Mouse (Mus musculus) forebrain, embryonic 11.5 days (tissue): ENCODE measurements around the gene Cldn10. TPM values are rescaled to one million over a fixed set of nuclear protein-coding genes. Genes with fewer than 3 reads are reported as not detected.

ENCODE experiments used
- ATAC-seq: fragments of 200-750 bp; cut with Nextera tagmentation; replicated peaks from 2 replicates; pipeline ENCODE4 v1.8.0; 2017; ENCODE audit warnings: moderate TSS enrichment; ENCODE audit not compliant: low FRiP score
- DNase-seq: peaks from one replicate; pipeline ENCODE4 v3.0.0-alpha.2; 2017; ENCODE audit warnings: low spot score
- H3K27ac ChIP-seq: fragments of 300-500 bp; sonication (generic); 2 replicates; pipeline ENCODE4 v1.5.1; 2014; ENCODE audit warnings: low read depth, low read length
- H3K27me3 ChIP-seq: fragments of 300-500 bp; sonication (generic); 2 replicates; pipeline ENCODE4 v1.6.1; 2014; ENCODE audit warnings: mild to moderate bottlenecking, low read length, mixed read lengths; ENCODE audit not compliant: control insufficient read depth, insufficient read depth
- H3K36me3 ChIP-seq: fragments of 300-500 bp; sonication (generic); 2 replicates; pipeline ENCODE4 v1.6.1; 2014; ENCODE audit warnings: mild to moderate bottlenecking, low read length, moderate library complexity, mixed read lengths; ENCODE audit not compliant: control insufficient read depth, insufficient read depth
- H3K4me1 ChIP-seq: fragments of 300-500 bp; sonication (generic); replicated peaks from 2 replicates; pipeline ENCODE4 v1.6.1; 2014; ENCODE audit warnings: low read length, mixed read lengths; ENCODE audit not compliant: control insufficient read depth, insufficient read depth
- H3K4me2 ChIP-seq: fragments of 300-500 bp; sonication (generic); 2 replicates; pipeline ENCODE4 v1.6.1; 2014; ENCODE audit warnings: low read depth, mild to moderate bottlenecking, low read length, moderate library complexity, mixed read lengths; ENCODE audit not compliant: severe bottlenecking
- H3K4me3 ChIP-seq: fragments of 300-500 bp; sonication (generic); 2 replicates; pipeline ENCODE4 v1.5.1; 2014; ENCODE audit warnings: low read depth, low read length
- H3K9ac ChIP-seq: fragments of 300-500 bp; sonication (generic); 2 replicates; pipeline ENCODE4 v1.6.1; 2014; ENCODE audit warnings: low read length
- H3K9me3 ChIP-seq: fragments of 300-500 bp; sonication (generic); 2 replicates; pipeline ENCODE4 v1.6.1; 2016; ENCODE audit warnings: low read length, mixed read lengths; ENCODE audit not compliant: control insufficient read depth
- WGBS: fragments of 180-500 bp; shearing (Covaris S2); extraction: QIAGEN DNeasy Blood & Tissue Kit; methylation state at CpG from one replicate; pipeline ENCODE4 v1.1.7; 2014; 5-methylcytosine and 5-hydroxymethylcytosine counted together
- polyA plus RNA-seq: library from polyadenylated mRNA; unstranded; fragments of >200 nt; fragmentation: Nextera tagmentation; extraction: Ambion mirVana; gene quantifications from 2 replicates; pipeline ENCODE4 v1.2.1, GENCODE M21; 2014

The Cldn10 gene
- polyA plus RNA-seq, 1 experiment from 2014 or later: 0.84 TPM

DNA sequence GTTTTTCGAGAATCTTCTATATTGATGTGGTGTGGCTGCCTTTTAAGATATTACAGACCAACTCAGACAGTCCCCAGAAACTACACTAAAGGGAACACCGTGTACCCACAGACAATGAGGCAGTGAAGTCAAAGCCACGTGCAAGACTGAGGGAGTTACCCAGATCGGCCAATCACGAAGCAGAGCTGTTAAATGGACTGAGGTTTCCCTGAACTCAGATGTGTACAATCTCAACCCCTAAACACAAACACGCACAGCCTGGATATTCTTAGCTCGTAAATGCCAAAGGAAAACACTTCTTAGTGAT, 96.5 kb downstream of the Cldn10 start:
- no peak overlapping the region for H3K4me2 ChIP-seq
- H3K27ac ChIP-seq: no peak overlapping the region
- DNase-seq (no peak), ATAC-seq (no peak)
- H3K9me3 ChIP-seq: no peaks in the 10 kb centered on the region
- WGBS: 91% methylated on average over 7 of the region's 7 CpGs
- no peak overlapping the region for H3K9ac ChIP-seq
- no peaks in the 10 kb centered on the region for H3K4me1 ChIP-seq
- H3K27me3 ChIP-seq: no peaks in the 10 kb centered on the region
- no peak overlapping the region for H3K4me3 ChIP-seq
- H3K36me3 ChIP-seq: peaks cover 7% of the 10 kb centered on the region

DNA sequence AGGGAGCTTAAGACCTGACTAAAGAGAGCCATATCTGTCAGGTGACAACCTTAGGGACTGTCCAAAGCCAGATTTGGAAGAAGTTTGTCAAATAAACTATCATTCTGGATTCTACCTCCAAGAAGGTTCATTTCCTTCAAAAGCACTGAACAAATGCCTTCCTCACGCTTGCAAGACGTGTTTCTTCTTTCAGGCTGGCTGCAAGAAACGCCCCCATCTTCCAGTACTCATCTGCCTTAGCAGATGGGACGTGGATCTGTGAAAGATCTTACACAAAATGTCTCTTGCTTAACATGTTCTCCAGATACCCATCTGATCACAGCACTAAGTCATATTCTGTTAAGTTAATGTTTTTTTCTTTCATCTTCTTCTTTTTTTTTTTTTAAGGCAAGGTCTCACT, 102.4 kb downstream of the Cldn10 start:
- ATAC-seq (no peak), DNase-seq (no peak)
- H3K4me2 ChIP-seq: no peak overlapping the region
- H3K4me3 ChIP-seq: no peak overlapping the region
- no peaks in the 10 kb centered on the region for H3K9me3 ChIP-seq
- no peaks in the 10 kb centered on the region for H3K4me1 ChIP-seq
- no peaks in the 10 kb centered on the region for H3K27me3 ChIP-seq
- H3K9ac ChIP-seq: no peak overlapping the region
- no peak overlapping the region for H3K27ac ChIP-seq
- peaks cover 5% of the 10 kb centered on the region; the same call in 1 of the 2 replicates for H3K36me3 ChIP-seq
- WGBS: 93% methylated on average over 4 of the region's 4 CpGs

DNA sequence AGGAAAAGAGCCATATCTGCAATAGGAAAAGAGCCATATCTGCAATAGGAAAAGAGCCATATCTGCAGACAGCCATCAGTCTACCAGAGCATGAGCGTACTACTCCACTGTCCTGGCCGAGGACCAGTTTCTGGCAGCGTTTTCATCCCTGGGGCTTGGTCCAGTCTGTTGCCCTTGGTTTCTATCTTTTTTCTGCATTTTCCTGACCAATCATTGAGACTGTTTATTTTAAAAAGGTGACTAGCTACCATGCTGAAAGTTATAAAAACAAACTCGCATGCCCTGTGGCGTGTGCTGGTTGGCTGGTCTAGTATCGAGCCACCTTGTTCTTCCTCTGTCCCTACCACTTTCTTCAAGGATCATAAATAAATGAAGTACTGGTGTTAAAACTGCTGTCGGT, 107.5 kb downstream of the Cldn10 start:
- no peaks in the 10 kb centered on the region for H3K4me1 ChIP-seq
- ATAC-seq: no peak
- H3K4me2 ChIP-seq: no peak overlapping the region
- H3K36me3 ChIP-seq: peaks cover 5% of the 10 kb centered on the region; the same call in 1 of the 2 replicates
- H3K27ac ChIP-seq: no peak overlapping the region
- WGBS: 92% methylated on average over 7 of the region's 7 CpGs
- no peak overlapping the region for H3K9ac ChIP-seq
- DNase-seq: no peak
- H3K27me3 ChIP-seq: no peaks in the 10 kb centered on the region
- no peak overlapping the region for H3K4me3 ChIP-seq
- no peaks in the 10 kb centered on the region for H3K9me3 ChIP-seq

DNA sequence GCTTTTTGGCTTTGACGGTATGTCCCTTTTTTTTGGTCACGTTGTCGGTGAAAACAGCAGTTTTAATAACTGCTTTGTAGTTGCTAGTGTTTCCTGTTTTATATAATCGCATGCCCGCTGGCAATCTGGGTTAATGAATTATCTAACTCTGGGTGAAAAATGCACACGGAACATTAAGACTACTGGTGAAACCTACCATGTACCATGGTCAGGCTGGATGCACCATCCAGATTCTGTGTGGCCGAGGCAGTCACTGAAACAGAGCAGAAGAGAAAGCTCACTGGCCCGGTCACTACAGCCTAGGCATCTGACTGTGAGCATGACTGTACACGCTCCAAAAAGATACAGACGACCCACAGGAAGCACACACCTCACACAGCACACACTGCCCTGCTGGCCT, 107.9 kb downstream of the Cldn10 start:
- no peaks in the 10 kb centered on the region for H3K27me3 ChIP-seq
- WGBS: 94% methylated on average over 10 of the region's 10 CpGs
- H3K4me1 ChIP-seq: no peaks in the 10 kb centered on the region
- H3K27ac ChIP-seq: no peak overlapping the region
- peaks cover 5% of the 10 kb centered on the region; the same call in 1 of the 2 replicates for H3K36me3 ChIP-seq
- H3K9ac ChIP-seq: no peak overlapping the region
- no peaks in the 10 kb centered on the region for H3K9me3 ChIP-seq
- ATAC-seq (no peak), DNase-seq (no peak)
- H3K4me3 ChIP-seq: no peak overlapping the region
- H3K4me2 ChIP-seq: no peak overlapping the region

DNA sequence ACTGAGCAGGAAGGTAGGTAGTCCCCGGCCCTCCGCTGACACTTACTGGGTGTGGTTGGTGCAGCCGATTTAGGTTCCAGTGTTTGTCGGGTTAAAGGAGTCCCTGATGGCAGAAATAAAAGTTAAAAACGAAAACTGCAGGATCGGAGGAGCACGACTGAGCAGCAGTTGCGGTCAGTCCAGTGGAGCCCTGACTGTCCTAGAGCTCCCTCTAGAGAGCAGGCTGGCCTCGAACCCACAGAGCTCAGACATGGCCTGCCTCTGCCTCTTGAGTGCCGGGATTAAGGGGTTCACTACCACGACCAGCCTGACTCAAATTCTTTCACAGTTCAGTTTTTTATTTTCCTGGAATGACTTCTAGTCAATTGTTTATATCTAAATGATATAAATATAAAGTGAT, 112.2 kb downstream of the Cldn10 start:
- peaks cover 5% of the 10 kb centered on the region for H3K36me3 ChIP-seq
- WGBS: 84% methylated on average over 11 of the region's 11 CpGs

DNA sequence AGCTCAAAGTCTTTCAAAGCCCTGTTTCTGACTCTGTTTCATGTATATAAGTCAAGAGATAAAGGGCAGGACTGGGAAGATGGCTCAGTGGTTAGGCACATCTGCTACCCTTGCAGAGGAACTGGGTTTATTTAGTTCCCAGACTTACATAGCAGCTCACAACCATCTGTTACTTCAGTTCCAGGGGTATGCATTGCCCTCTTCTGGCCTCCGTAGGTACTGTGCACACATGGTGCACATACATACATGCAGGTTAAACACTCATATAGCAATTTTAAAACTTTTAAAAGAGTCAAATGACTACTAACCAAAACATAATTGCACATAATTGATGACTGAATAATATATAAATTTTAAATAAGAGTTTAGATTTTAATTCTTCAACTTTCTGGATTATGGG, 113.2 kb downstream of the Cldn10 start:
- Histone ChIP-seq H3K9ac (no peak overlapping the region), H3K9me3 (no peaks in the 10 kb centered on the region; the same call in 1 of the 2 replicates), H3K4me3 (no peak overlapping the region), H3K27ac (no peak overlapping the region), H3K27me3 (no peaks in the 10 kb centered on the region), H3K36me3 (peaks cover 5% of the 10 kb centered on the region), H3K4me2 (no peak overlapping the region), H3K4me1 (peaks cover 7% of the 10 kb centered on the region; the same call in 1 of the 2 replicates)
- no peak for DNase-seq
- ATAC-seq: no peak
- 95% methylated on average over 1 of the region's 1 CpGs for WGBS

More for the DNA sequence above, 112.2 kb downstream of the Cldn10 start:
- no peak overlapping the region for H3K27ac ChIP-seq
- no peaks in the 10 kb centered on the region for H3K27me3 ChIP-seq
- H3K4me1 ChIP-seq: peaks cover 7% of the 10 kb centered on the region; the same call in 1 of the 2 replicates
- no peak overlapping the region for H3K4me3 ChIP-seq
- ATAC-seq: no peak
- no peak overlapping the region for H3K9ac ChIP-seq
- DNase-seq: no peak
- H3K9me3 ChIP-seq: no peaks in the 10 kb centered on the region; the same call in 1 of the 2 replicates
- no peak overlapping the region for H3K4me2 ChIP-seq

DNA sequence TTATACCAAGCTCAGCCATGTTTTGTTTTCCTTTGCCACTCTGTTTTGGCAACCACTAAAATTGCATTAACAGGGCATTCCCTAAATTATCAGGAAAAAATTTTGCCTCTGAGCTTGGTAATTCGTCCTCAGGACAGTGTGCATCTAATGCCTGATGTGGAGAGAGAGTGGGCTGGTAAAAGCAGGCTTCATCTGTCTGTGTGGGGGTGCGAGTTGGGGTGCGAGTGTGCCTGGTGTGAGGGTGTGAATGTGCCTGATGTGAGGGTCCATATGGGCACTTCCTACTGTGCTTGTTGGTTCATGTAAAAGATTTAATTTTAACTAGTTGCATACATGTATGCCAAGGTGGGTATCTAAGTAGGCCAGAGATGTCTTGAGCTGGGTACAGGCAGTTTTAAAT, 115.7 kb downstream of the Cldn10 start:
- Histone ChIP-seq H3K4me3 (no peak overlapping the region), H3K4me2 (no peak overlapping the region), H3K4me1 (peaks cover 7% of the 10 kb centered on the region; the same call in 1 of the 2 replicates), H3K9me3 (no peaks in the 10 kb centered on the region; the same call in 1 of the 2 replicates), H3K9ac (no peak overlapping the region), H3K27ac (no peak overlapping the region), H3K27me3 (no peaks in the 10 kb centered on the region), H3K36me3 (peaks cover 5% of the 10 kb centered on the region)
- ATAC-seq (no peak), DNase-seq (no peak)
- 86% methylated on average over 3 of the region's 3 CpGs for WGBS

DNA sequence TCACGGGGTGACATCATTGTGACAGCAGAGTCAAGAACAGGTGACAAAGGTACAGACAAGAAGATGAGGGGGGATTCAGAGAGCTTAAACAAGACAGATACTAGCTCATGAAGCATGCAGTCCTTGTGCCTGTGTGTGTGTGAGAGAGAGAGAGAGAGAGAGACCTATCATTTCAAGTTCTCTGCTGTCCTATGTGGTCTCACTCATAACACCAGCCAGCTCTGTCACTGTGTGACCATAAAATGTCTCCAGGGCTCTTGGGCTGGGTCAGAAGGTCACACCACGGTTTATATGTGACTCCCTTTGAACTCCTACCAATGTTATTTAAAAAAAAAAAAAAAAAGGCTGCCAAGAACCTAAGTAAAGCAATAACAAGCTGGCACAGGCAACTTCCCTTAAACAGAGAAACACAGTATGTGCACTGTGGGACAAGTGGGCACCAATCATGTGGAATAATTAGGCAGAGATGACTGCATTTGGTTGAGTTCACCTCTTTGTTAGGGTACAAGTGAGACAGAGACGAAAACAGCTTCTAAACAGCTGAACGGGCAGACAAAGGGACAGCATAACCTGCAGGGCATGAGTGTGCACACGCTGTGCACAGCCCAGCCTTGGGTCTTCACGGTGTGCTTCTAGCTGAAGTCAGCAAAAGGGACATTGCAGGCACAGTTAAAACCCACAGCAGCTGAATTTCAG, 116.3 kb downstream of the Cldn10 start:
- Histone ChIP-seq H3K4me2 (no peak overlapping the region), H3K27ac (no peak overlapping the region), H3K36me3 (peaks cover 6% of the 10 kb centered on the region), H3K27me3 (no peaks in the 10 kb centered on the region), H3K9me3 (no peaks in the 10 kb centered on the region; the same call in 1 of the 2 replicates), H3K9ac (no peak overlapping the region), H3K4me1 (peaks cover 7% of the 10 kb centered on the region; the same call in 1 of the 2 replicates), H3K4me3 (no peak overlapping the region)
- DNase-seq (no peak), ATAC-seq (peak; percentile 80)
- 31% methylated on average over 6 of the region's 6 CpGs for WGBS

DNA sequence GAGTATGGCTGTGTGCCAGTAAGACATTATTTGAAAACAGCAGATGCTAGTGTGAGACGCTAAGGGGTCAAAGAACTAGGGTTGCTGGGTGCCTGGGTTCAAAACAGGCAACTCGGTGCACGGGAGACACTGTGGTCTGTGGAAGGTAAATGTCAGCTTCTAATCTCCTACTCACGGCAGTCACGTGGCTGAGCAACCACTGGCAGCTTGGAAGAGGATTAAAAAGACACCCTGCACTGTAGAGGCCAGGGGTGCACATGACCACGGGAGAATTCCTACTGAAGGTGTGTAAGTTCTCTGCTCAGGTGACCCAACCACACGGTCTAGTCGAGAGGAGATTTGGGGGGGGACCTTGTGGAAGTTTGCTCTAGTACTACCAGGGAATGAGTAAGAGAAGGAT, 119.9 kb downstream of the Cldn10 start:
- 87% methylated on average over 8 of the region's 8 CpGs for WGBS
- no peak for ATAC-seq
- no peaks in the 10 kb centered on the region for H3K27me3 ChIP-seq
- H3K4me2 ChIP-seq: no peak overlapping the region
- DNase-seq: no peak
- H3K4me3 ChIP-seq: no peak overlapping the region
- no peak overlapping the region for H3K27ac ChIP-seq
- H3K36me3 ChIP-seq: peaks cover 4% of the 10 kb centered on the region; the same call in 1 of the 2 replicates
- no peak overlapping the region for H3K9ac ChIP-seq
- no peaks in the 10 kb centered on the region for H3K9me3 ChIP-seq
- H3K4me1 ChIP-seq: peaks cover 7% of the 10 kb centered on the region; the same call in 1 of the 2 replicates
